Mouse (Mus musculus) v-Abl transformed pro-B cells (cell line): ENCODE measurements around the gene Mrps23.

Experiments
- in situ Hi-C, 2 experiments: fragments of 400-800 bp; cut with MboI; formaldehyde crosslinking; loops; one replicate each; pipeline ENCODE4 v1.15.1; 2025; ENCODE audit not compliant: unreplicated experiment in 2 of 2

The Mrps23 gene

GRCm38 (mm10) chr11:88240736-88241353, 36.7 kb downstream of the Mrps23 start:
- in situ Hi-C loops = no loop called here

GRCm38 (mm10) chr11:88241468-88242301, 37.5 kb downstream of the Mrps23 start:
- in situ Hi-C loops = no loop called here

- in situ Hi-C loops = no loop called here
These were observed 41.5 kb downstream of the Mrps23 start for GRCm38 (mm10) chr11:88245581-88246170.

GRCm38 (mm10) chr11:88248636-88249035, 44.4 kb downstream of the Mrps23 start:
- in situ Hi-C loops = no loop called here

- in situ Hi-C loops = loop anchor here (5.0 to 10.0 kb wide), 2 partner anchors 484 to 577 kb away; no protein-coding TSS in a partner anchor
These were observed 46.4 kb downstream of the Mrps23 start for GRCm38 (mm10) chr11:88250568-88250967.

GRCm38 (mm10) chr11:88251295-88251694, 47.1 kb downstream of the Mrps23 start:
- in situ Hi-C loops = loop anchor here (5.0 to 10.0 kb wide), 2 partner anchors 484 to 576 kb away; no protein-coding TSS in a partner anchor

GRCm38 (mm10) chr11:88251972-88252766, 48.0 kb downstream of the Mrps23 start:
- in situ Hi-C loops = loop anchor here (5.0 to 10.0 kb wide), 2 partner anchors 483 to 575 kb away; no protein-coding TSS in a partner anchor

GRCm38 (mm10) chr11:88252767-88253513, 48.8 kb downstream of the Mrps23 start:
- in situ Hi-C loops = loop anchor here (5.0 to 10.0 kb wide), 2 partner anchors 482 to 574 kb away; no protein-coding TSS in a partner anchor

- in situ Hi-C loops = loop anchor here (5.0 to 10.0 kb wide), 2 partner anchors 481 to 574 kb away; no protein-coding TSS in a partner anchor
These were observed 49.5 kb downstream of the Mrps23 start for GRCm38 (mm10) chr11:88253514-88254167.

- in situ Hi-C loops = loop anchor here in 1 of 2 experiments (10.0 kb wide), 1 partner anchor 477 kb away; no protein-coding TSS in a partner anchor
These were observed 53.5 kb downstream of the Mrps23 start for GRCm38 (mm10) chr11:88257700-88258099.

GRCm38 (mm10) chr11:88258212-88258611, 54.0 kb downstream of the Mrps23 start:
- in situ Hi-C loops = loop anchor here in 1 of 2 experiments (10.0 kb wide), 1 partner anchor 477 kb away; no protein-coding TSS in a partner anchor

- in situ Hi-C loops = no loop called here
These were observed 56.3 kb downstream of the Mrps23 start for GRCm38 (mm10) chr11:88260463-88260862.
